Mouse (Mus musculus) mouse embryonic stem cell (cell line): ENCODE measurements around the gene Gm2035.
"Not testable (repeated sequence)": the region's sequence is repeated elsewhere in the genome, so short reads cannot be mapped to it uniquely, and the experiment has no call there.

Source experiments
- in situ Hi-C, 2 experiments: fragments of 300-500 bp; cut with MboI; formaldehyde crosslinking; loops; 1 replicate in 1 of 2; 3 replicates in 1 of 2; pipeline ENCODE4 v1.14.3; 2019 to 2020; ENCODE audit warnings: low sequenced_read_pairs in 2 of 2, low pct_unique_long_range_greater_than_20kb in 1 of 2, mixed read lengths in 1 of 2; ENCODE audit not compliant: unreplicated experiment in 1 of 2

Gm2035 gene

GRCm38 (mm10) chr12:87919721-87920120 lies at the start of gene Gm2035:
Gene Gm2035 (minus strand): TSS chr12:87919857.
- in situ Hi-C loops: not testable (repeated sequence)

- in situ Hi-C loops: not testable (repeated sequence)
Observed at GRCm38 (mm10) chr12:87953780-87954179, 34.1 kb upstream of the Gm2035 start, which contains the start of gene Gm2042. Gene Gm2042 (plus strand): TSS chr12:87954080.

- in situ Hi-C loops: not testable (repeated sequence)
Observed at GRCm38 (mm10) chr12:87895070-87895469, 24.6 kb downstream of the Gm2035 start, which contains the start of gene Gm2022. Gene Gm2022 (plus strand): TSS chr12:87895370.

- in situ Hi-C loops: not testable (repeated sequence)
Observed at GRCm38 (mm10) chr12:87873772-87874171, 45.9 kb downstream of the Gm2035 start, which contains the start of gene Gm2016. Gene Gm2016 (plus strand): TSS chr12:87874072.
